Mouse (Mus musculus) thymus, adult 2 months (tissue): ENCODE results near the gene Phf20. TPM values are rescaled to one million over a fixed set of nuclear protein-coding genes. Genes with fewer than 3 reads are reported as not detected.

ENCODE experiments used
- DNase-seq: peaks from one replicate; pipeline ENCODE4 v3.0.0; 2021
- H3K27ac ChIP-seq: fragments of 200-500 bp; 2 replicates; pipeline ENCODE4 v1.5.1; 2012; ENCODE audit warnings: low read length, control low read depth; ENCODE audit not compliant: control insufficient read depth, insufficient read depth
- H3K27me3 ChIP-seq: fragments of 200-500 bp; 2 replicates; pipeline ENCODE4 v1.6.1; 2012; ENCODE audit warnings: mild to moderate bottlenecking, low read length, moderate library complexity, mixed read lengths; ENCODE audit not compliant: control insufficient read depth, insufficient read depth
- H3K36me3 ChIP-seq: fragments of 200-500 bp; 2 replicates; pipeline ENCODE4 v1.6.1; 2012; ENCODE audit warnings: mild to moderate bottlenecking, low read length, moderate library complexity; ENCODE audit not compliant: control insufficient read depth, insufficient read depth
- H3K4me1 ChIP-seq: fragments of 200-500 bp; replicated peaks from 2 replicates; pipeline ENCODE4 v1.6.1; 2012; ENCODE audit warnings: low read length; ENCODE audit not compliant: control insufficient read depth, insufficient read depth
- H3K4me3 ChIP-seq: fragments of 200-500 bp; 2 replicates; pipeline ENCODE4 v1.5.1; 2012; ENCODE audit warnings: mild to moderate bottlenecking, low read length, control low read depth, moderate library complexity; ENCODE audit not compliant: control insufficient read depth, insufficient read depth
- CTCF ChIP-seq: fragments of 200-500 bp; IDR thresholded peaks from 2 replicates; pipeline ENCODE4 v1.5.1; 2012; ENCODE audit warnings: mild to moderate bottlenecking, control low read depth, low read length, moderate library complexity, borderline replicate concordance; ENCODE audit not compliant: control insufficient read depth, poor library complexity, insufficient read depth; ENCODE audit errors: extremely low read depth
- POLR2A ChIP-seq: fragments of 200-500 bp; IDR thresholded peaks from 2 replicates; pipeline ENCODE4 v1.6.1; 2012; ENCODE audit warnings: mild to moderate bottlenecking, low read length, control low read depth, moderate library complexity; ENCODE audit not compliant: control insufficient read depth, poor library complexity, insufficient read depth; ENCODE audit errors: extremely low read depth
- WGBS: fragments of 180-500 bp; shearing (Covaris S2); methylation state at CpG from one replicate; pipeline ENCODE4 v1.1.7; 2018; 5-methylcytosine and 5-hydroxymethylcytosine counted together
- polyA plus RNA-seq: library from polyadenylated mRNA; depleted of rRNA; stranded (reverse); fragments of >200 nt; gene quantifications from 2 replicates; pipeline ENCODE4 v1.2.3, GENCODE M21; 2012

Phf20 gene
- polyA plus RNA-seq, 1 experiment: 23.1 TPM

DNA sequence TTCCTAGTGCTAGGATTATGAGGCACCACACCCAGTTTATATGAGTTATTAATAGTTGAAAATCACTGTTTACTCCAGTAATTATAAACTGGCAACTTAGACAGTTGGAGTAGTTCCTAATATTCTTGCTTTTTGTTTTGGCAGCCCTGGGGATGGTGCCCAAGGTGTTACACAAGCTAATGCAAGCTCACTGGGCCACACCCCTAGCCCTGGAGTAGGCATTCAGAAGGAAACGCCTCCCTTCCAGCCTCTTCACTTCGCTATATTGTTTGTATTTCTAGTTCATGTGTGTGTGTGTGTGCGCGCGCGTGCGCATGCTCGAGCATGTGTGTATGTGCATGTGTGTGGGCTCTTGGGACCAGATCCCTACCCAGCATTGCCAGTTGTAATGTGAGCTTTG, 46.7 kb downstream of the Phf20 start:
- DNase-seq: no peak
- Histone ChIP-seq H3K4me3 (no peak overlapping the region), H3K4me1 (no peaks in the 10 kb centered on the region), H3K27ac (no peak overlapping the region), H3K36me3 (peaks cover 9% of the 10 kb centered on the region), H3K27me3 (no peaks in the 10 kb centered on the region)
- WGBS: 97% methylated on average over 8 of the region's 8 CpGs
- TF ChIP-seq POLR2A (no peak), CTCF (no peak)

DNA sequence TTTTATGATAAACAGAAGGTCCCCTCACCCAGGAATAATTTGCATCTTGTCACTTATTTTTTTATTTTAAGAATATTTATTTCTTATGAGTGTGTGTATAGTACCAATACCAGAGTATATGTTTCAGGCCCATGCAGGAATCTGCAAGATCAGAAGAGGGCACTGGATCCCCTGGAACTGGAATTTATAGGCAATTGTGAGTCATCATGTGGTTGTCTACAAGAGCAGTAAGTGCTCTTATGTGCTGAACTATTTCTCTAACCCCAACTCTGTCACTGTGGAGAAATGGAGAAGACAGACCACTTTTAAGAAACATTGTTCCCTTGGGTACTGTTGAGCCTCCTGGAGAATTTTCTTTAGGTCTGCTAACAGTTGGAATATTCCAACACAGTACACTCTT, 51.3 kb downstream of the Phf20 start:
- TF ChIP-seq CTCF (no peak), POLR2A (no peak)
- no peak overlapping the region for H3K27ac ChIP-seq
- no peak overlapping the region for H3K4me3 ChIP-seq
- H3K27me3 ChIP-seq: no peaks in the 10 kb centered on the region
- no peaks in the 10 kb centered on the region for H3K4me1 ChIP-seq
- peaks cover 7% of the 10 kb centered on the region for H3K36me3 ChIP-seq
- DNase-seq: no peak

DNA sequence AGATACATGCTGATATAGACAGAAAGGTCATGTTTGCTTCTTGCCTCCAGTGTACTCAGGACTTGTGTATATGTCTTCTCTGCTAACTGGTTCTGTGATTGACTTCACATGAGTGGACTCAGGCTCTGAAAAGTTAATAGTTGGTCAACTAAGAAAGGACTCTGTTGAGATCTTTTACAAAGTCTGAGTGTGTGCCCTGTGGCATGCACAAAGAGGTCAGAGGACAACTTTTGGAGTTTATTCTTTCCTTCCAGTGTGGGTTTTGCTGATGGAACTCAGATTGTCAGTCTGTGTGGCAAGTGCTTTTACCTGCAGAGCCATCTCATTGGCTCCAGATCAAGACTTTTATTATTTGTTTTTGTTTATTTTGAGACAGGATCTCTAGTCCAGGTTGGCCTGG, 54.5 kb downstream of the Phf20 start:
- no peak for DNase-seq
- Histone ChIP-seq H3K4me3 (no peak overlapping the region), H3K4me1 (no peaks in the 10 kb centered on the region), H3K27ac (no peak overlapping the region), H3K27me3 (no peaks in the 10 kb centered on the region), H3K36me3 (peaks cover 16% of the 10 kb centered on the region)
- TF ChIP-seq POLR2A: no peak
- no peak for TF ChIP-seq CTCF

DNA sequence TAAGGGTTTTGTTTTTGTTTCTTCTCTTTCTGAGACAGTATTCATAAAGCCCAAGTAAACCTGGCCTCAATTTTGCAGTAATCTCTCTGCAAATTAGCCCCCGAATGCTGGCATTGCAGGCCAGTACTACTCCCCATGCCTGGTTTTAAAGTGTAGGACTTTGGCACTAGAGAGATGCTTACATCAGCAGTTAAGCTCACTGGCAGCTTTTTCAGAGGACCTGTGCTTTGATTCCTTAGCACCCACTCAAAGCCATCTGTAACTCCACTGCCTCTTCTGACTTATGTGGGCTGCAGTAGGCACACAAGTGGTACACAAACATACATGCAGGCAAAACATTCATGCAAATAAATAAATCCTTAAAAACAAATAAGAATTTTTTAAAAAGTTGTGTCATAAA, 55.0 kb downstream of the Phf20 start:
- Histone ChIP-seq H3K4me3 (no peak overlapping the region), H3K36me3 (peaks cover 16% of the 10 kb centered on the region), H3K4me1 (no peaks in the 10 kb centered on the region), H3K27ac (no peak overlapping the region), H3K27me3 (no peaks in the 10 kb centered on the region)
- DNase-seq: no peak
- 92% methylated on average over 1 of the region's 1 CpGs for WGBS
- no peak for TF ChIP-seq CTCF
- TF ChIP-seq POLR2A: no peak

DNA sequence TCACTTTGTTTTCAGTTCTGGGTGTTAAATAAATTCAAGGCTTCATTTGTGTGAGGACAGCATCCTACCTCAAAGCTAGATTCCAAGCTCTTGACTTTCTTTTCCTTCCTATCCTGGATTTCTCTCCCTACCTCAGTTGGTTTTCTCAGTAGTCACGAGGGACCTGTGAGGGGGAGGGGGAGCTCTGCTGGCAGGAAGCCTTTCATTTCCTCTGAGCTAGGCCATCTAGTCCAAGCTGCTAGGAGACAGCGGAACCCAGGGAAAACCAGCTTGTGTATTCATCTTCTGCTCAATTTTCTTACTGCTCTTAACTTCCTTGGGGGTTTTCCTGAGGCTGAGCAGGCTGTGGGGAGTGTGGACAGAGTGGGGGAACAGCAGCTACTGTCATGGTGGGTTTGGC, 60.8 kb downstream of the Phf20 start:
- no peaks in the 10 kb centered on the region for H3K27me3 ChIP-seq
- TF ChIP-seq CTCF: no peak
- no peak for TF ChIP-seq POLR2A
- 7% methylated on average over 2 of the region's 2 CpGs for WGBS
- peak overlapping the region; percentile 33; the same call in 1 of the 2 replicates for H3K27ac ChIP-seq
- H3K4me3 ChIP-seq: no peak overlapping the region
- peak; percentile 59 for DNase-seq
- peaks cover 14% of the 10 kb centered on the region for H3K36me3 ChIP-seq
- H3K4me1 ChIP-seq: peaks cover 21% of the 10 kb centered on the region

DNA sequence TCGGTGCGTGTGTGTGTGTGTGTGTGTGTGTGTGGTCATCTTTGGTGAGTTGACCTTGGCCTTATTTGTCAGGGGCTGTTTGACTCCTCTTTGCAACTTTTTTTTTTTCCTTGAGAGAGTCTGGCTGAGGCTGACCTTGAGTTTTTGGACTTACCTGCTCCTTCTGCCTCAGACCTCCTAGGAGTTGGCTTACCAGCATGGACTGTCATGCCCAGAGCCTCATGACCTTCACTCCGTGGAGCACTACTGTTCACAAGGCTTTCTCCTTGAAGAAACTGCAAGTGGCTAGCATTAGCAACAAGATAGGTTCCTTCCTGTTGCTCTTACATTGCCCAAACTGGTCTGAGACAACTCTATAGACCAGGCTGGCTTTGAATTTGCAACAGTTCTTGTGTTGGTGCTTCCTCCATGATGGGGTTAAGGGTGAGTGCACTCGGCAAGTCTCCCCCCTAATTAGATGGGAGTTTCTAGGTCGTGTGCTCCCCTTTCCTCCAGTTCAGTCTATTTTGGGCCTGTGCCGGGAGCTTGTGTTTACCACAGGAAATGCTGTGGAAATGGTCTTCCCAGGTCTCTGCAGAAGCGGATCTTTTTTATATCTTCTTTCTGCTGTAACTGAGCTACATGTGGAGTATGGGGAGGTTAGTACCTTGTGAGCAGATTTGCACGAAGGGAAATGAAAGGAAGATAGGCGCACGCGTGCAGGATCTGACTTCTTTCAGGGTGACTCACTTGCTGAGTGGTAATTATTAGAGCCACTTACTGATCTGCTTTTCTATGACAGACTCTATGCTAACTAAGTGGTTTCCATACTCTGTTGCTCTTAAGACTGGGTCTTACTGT, 61.9 kb downstream of the Phf20 start:
- no peak for TF ChIP-seq CTCF
- TF ChIP-seq POLR2A: no peak
- peaks cover 21% of the 10 kb centered on the region for H3K4me1 ChIP-seq
- no peak overlapping the region for H3K4me3 ChIP-seq
- WGBS: 36% methylated on average over 11 of the region's 11 CpGs
- H3K27me3 ChIP-seq: no peaks in the 10 kb centered on the region
- H3K27ac ChIP-seq: peak overlapping the region; percentile 26
- peaks cover 3% of the 10 kb centered on the region; the same call in 1 of the 2 replicates for H3K36me3 ChIP-seq
- DNase-seq: peak; percentile 5

DNA sequence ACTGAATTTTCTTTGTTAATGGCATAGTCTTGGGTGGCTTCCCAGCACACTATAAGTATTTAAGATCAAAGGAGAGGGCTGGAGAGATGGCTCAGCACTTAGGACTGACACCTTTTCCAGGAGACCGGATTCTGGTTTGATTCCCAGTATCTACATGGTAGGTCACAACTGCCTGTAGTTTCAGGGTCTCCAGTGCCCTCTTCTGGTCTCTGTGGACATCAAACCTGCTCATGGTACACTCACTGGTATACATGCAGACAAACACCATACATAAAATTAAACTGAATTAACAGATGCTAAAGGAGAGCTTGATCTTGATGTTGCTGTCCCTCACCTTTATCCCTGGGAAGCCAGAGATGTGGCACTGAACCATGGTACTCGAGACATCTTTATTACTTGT, 64.7 kb downstream of the Phf20 start:
- peak; percentile 8 for DNase-seq
- Histone ChIP-seq H3K4me1 (peaks cover 21% of the 10 kb centered on the region), H3K27ac (no peak overlapping the region), H3K4me3 (no peak overlapping the region), H3K36me3 (no peaks in the 10 kb centered on the region), H3K27me3 (no peaks in the 10 kb centered on the region)
- TF ChIP-seq CTCF: no peak
- no peak for TF ChIP-seq POLR2A
- WGBS: 100% methylated on average over 2 of the region's 2 CpGs
